Comparison of ENCODE assay signal across 8 mouse cellular contexts in the genomic region with DNA sequence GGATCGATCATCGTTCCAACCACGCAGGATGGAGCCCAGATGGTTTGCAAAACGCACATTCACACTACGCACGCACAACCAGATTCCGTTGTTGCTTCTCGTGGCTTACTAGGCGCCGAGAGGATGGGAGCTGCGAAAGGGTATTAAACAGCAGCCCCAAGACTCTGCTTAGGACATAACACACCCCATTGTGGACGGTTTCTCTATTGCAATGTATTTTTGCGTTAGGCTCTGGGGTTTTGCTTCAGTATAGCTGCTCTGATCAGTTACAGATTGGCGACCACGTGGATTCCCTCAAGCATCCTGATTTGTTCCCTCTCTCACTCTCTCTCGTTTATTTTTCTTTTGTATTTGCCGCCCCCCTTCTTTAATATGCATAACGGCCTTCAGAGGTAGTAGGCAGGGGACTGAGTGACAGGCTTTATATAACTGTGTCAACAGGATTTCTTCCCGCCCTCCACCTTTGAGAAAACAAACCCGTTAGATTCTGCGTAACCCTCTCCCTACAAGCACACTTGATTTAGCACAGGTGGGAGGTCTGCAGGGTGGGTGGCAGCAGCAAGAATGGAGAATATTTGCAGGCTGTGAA. TPM values are rescaled to one million over a fixed set of nuclear protein-coding genes. Genes with fewer than 3 reads are reported as not detected.
DNase-seq lines count a peak whose midpoint lies in the region; ATAC-seq and TF ChIP-seq lines count a peak whose summit lies in the region.

No protein-coding gene starts in this region.

- peak overlapping the region; percentile 83; the same call in 1 of the 2 replicates for H3K9ac ChIP-seq in lung, embryonic 15.5 days
- peak overlapping the region; percentile 97 for H3K9ac ChIP-seq in forebrain, embryonic 16.5 days (replicated peaks; ENCODE audit: low read depth, low read length)
- H3K9ac ChIP-seq in midbrain, embryonic 11.5 days (ENCODE audit: low read length) = peak overlapping the region; percentile 92
- no peak overlapping the region for H3K9ac ChIP-seq in stomach, postnatal 0 days (ENCODE audit: low read length)

- peaks cover 29% of the 10 kb centered on the region for H3K4me1 ChIP-seq in lung, embryonic 15.5 days
- peaks cover 19% of the 10 kb centered on the region for H3K4me1 ChIP-seq in forebrain, embryonic 16.5 days (replicated peaks; ENCODE audit: control insufficient read depth, insufficient read depth, low read length)
- H3K4me1 ChIP-seq in midbrain, embryonic 11.5 days (ENCODE audit: control insufficient read depth, insufficient read depth, low read length) = peaks cover 21% of the 10 kb centered on the region
- H3K4me1 ChIP-seq in stomach, postnatal 0 days (replicated peaks; ENCODE audit: control insufficient read depth, insufficient read depth) = no peaks in the 10 kb centered on the region; the same call in 1 of the 2 replicates

- TF ChIP-seq CTCF in brain, embryonic 14.5 days (IDR thresholded peaks at IDR 0.05; ENCODE audit: borderline replicate concordance, extremely low read depth, insufficient read depth, insufficient read length) = no peak
- TF ChIP-seq CTCF in stomach, postnatal 0 days (IDR thresholded peaks at IDR 0.05; ENCODE audit: low read depth) = peak; percentile 25; the same call in 1 of the 2 replicates

- H3K4me2 ChIP-seq in lung, embryonic 15.5 days = peak overlapping the region; percentile 100
- H3K4me2 ChIP-seq in forebrain, embryonic 16.5 days (ENCODE audit: low read length) = peak overlapping the region; percentile 95
- H3K4me2 ChIP-seq in midbrain, embryonic 11.5 days = peak overlapping the region; percentile 93
- peak overlapping the region; percentile 98 for H3K4me2 ChIP-seq in stomach, postnatal 0 days (replicated peaks; ENCODE audit: low read depth)

- peak overlapping the region; percentile 97 for H3K4me3 ChIP-seq in lung, embryonic 15.5 days
- H3K4me3 ChIP-seq in forebrain, embryonic 16.5 days (replicated peaks; ENCODE audit: low read length) = peak overlapping the region; percentile 99
- H3K4me3 ChIP-seq in midbrain, embryonic 11.5 days (ENCODE audit: low read depth, low read length) = peak overlapping the region; percentile 99
- H3K4me3 ChIP-seq in stomach, postnatal 0 days (ENCODE audit: low read depth, low read length) = peak overlapping the region; percentile 96

- TF ChIP-seq POLR2A in brain, embryonic 14.5 days (IDR thresholded peaks at IDR 0.05; ENCODE audit: borderline replicate concordance, extremely low read depth, insufficient read depth, insufficient read length, poor library complexity, severe bottlenecking) = no peak

- H3K27ac ChIP-seq in lung, embryonic 15.5 days = no peak overlapping the region; the same call in 1 of the 2 replicates
- H3K27ac ChIP-seq in forebrain, embryonic 16.5 days (ENCODE audit: low read length) = peak overlapping the region; percentile 100
- peak overlapping the region; percentile 99 for H3K27ac ChIP-seq in midbrain, embryonic 11.5 days (ENCODE audit: low read depth, low read length)
- H3K27ac ChIP-seq in stomach, postnatal 0 days (replicated peaks) = no peak overlapping the region

- under 1% methylated on average over 21 of the region's 21 CpGs for WGBS in lung, embryonic 15.5 days
- WGBS in forebrain, embryonic 16.5 days = 0% methylated on average over 21 of the region's 21 CpGs
- WGBS in midbrain, embryonic 11.5 days = 1% methylated on average over 21 of the region's 21 CpGs
- under 1% methylated on average over 21 of the region's 21 CpGs for WGBS in stomach, postnatal 0 days

- H3K9me3 ChIP-seq in lung, embryonic 15.5 days = no peaks in the 10 kb centered on the region
- H3K9me3 ChIP-seq in forebrain, embryonic 16.5 days (ENCODE audit: control insufficient read depth, low read length) = no peaks in the 10 kb centered on the region
- H3K9me3 ChIP-seq in midbrain, embryonic 11.5 days (ENCODE audit: control insufficient read depth, low read length) = no peaks in the 10 kb centered on the region
- H3K9me3 ChIP-seq in stomach, postnatal 0 days (ENCODE audit: control insufficient read depth, low read length) = no peaks in the 10 kb centered on the region

- H3K27me3 ChIP-seq in lung, embryonic 15.5 days = no peaks in the 10 kb centered on the region
- no peaks in the 10 kb centered on the region for H3K27me3 ChIP-seq in forebrain, embryonic 16.5 days (replicated peaks; ENCODE audit: control insufficient read depth, insufficient read depth, low read length)
- H3K27me3 ChIP-seq in midbrain, embryonic 11.5 days (ENCODE audit: control insufficient read depth, insufficient read depth, low read length) = no peaks in the 10 kb centered on the region
- H3K27me3 ChIP-seq in stomach, postnatal 0 days (ENCODE audit: control insufficient read depth, insufficient read depth, low read length) = no peaks in the 10 kb centered on the region

- H3K36me3 ChIP-seq in lung, embryonic 15.5 days = no peaks in the 10 kb centered on the region
- H3K36me3 ChIP-seq in forebrain, embryonic 16.5 days (ENCODE audit: control insufficient read depth, insufficient read depth) = no peaks in the 10 kb centered on the region
- no peaks in the 10 kb centered on the region for H3K36me3 ChIP-seq in midbrain, embryonic 11.5 days (ENCODE audit: control insufficient read depth, insufficient read depth, low read length)
- no peaks in the 10 kb centered on the region for H3K36me3 ChIP-seq in stomach, postnatal 0 days (ENCODE audit: control insufficient read depth, insufficient read depth, low read length)

- DNase-seq in lung, adult 18-20 months = no peak
- DNase-seq in brain, embryonic 14.5 days (ENCODE audit: low read depth) = peak; percentile 89
- peak; percentile 60 to 64 for DNase-seq in layer of hippocampus, postnatal 10 days (ENCODE audit: low spot score in 2 of 2)
- DNase-seq in midbrain, embryonic 11.5 days (ENCODE audit: low spot score, missing footprints) = peak; percentile 94
- DNase-seq in stomach, postnatal 0 days (ENCODE audit: low spot score) = no peak
- no peak for DNase-seq in testis, postnatal 10 days (ENCODE audit: low spot score)

- TF ChIP-seq EP300 in stomach, postnatal 0 days (optimal IDR thresholded peaks at IDR 0.05) = no peak

- no peak for ATAC-seq in lung, embryonic 15.5 days (ENCODE audit: borderline replicate concordance, extremely low read depth, low FRiP score, low TSS enrichment)
- peak; percentile 40 for ATAC-seq in forebrain, embryonic 16.5 days
- no peak for ATAC-seq in midbrain, embryonic 11.5 days (ENCODE audit: low FRiP score)
- no peak for ATAC-seq in stomach, postnatal 0 days (ENCODE audit: low FRiP score, low TSS enrichment)

RNA-seq across cellular contexts. Expression of gene Kmt2a, which starts 2.0 kb away (rescaled TPM):
- polyA plus RNA-seq in lung, embryonic 15.5 days (2015; fragmentation: Nextera tagmentation; extraction: Ambion mirVana) = 11.2 and 15.5 TPM in 2 replicates
- 25.6 and 41.4 TPM in 2 replicates for polyA plus RNA-seq in brain, embryonic 14.5 days (2012; rRNA removed)
- 22.2 and 24.3 TPM in 2 replicates for polyA plus RNA-seq in forebrain, embryonic 16.5 days (2015; fragmentation: Nextera tagmentation; extraction: Ambion mirVana)
- total RNA-seq in layer of hippocampus, postnatal 10 days (2021) = 10 to 100 TPM; 50.5 to 54.6 TPM
- polyA plus RNA-seq in midbrain, embryonic 11.5 days (2014; fragmentation: Nextera tagmentation; extraction: Ambion mirVana) = 14.0 and 19.4 TPM in 2 replicates
- polyA plus RNA-seq in stomach, postnatal 0 days (2015; fragmentation: Nextera tagmentation; extraction: Ambion mirVana) = 3.9 and 4.3 TPM in 2 replicates

RNA-seq across cellular contexts. Expression of gene Atp5l, which starts 37.5 kb away (rescaled TPM):
- polyA plus RNA-seq in lung, embryonic 15.5 days (2015; fragmentation: Nextera tagmentation; extraction: Ambion mirVana) = 636 and 712 TPM in 2 replicates
- 610 and 841 TPM in 2 replicates for polyA plus RNA-seq in brain, embryonic 14.5 days (2012; rRNA removed)
- polyA plus RNA-seq in forebrain, embryonic 16.5 days (2015; fragmentation: Nextera tagmentation; extraction: Ambion mirVana) = 638 and 661 TPM in 2 replicates
- 100 to 1,000 TPM; 394 to 460 TPM for total RNA-seq in layer of hippocampus, postnatal 10 days (2021)
- 574 and 619 TPM in 2 replicates for polyA plus RNA-seq in midbrain, embryonic 11.5 days (2014; fragmentation: Nextera tagmentation; extraction: Ambion mirVana)
- 1,024 and 1,071 TPM in 2 replicates for polyA plus RNA-seq in stomach, postnatal 0 days (2015; fragmentation: Nextera tagmentation; extraction: Ambion mirVana)

Comparison
In these comparisons a context has a peak if more than half of its experiments do, and no peak if none do; other contexts are left out.
1. H3K27ac ChIP-seq: peak in forebrain, embryonic 16.5 days (single experiment) and midbrain, embryonic 11.5 days (single experiment); none in lung, embryonic 15.5 days (single experiment) and stomach, postnatal 0 days (single experiment).
2. DNase-seq: peak in brain, embryonic 14.5 days (single experiment), layer of hippocampus, postnatal 10 days (2 of 2) and midbrain, embryonic 11.5 days (single experiment); none in lung, adult 18-20 months (0 of 2), stomach, postnatal 0 days (single experiment) and testis, postnatal 10 days (single experiment).
3. Peak in every context shown above with its lines, with median percentiles within 50 percentile points of each other: H3K4me2 ChIP-seq and H3K4me3 ChIP-seq.